Mouse (Mus musculus) ES-Bruce4 (cell line): Measurements from ENCODE around the gene Tmem213. TPM values are rescaled to one million over a fixed set of nuclear protein-coding genes. Genes with fewer than 3 reads are reported as not detected.

ENCODE experiments used
- H3K27ac ChIP-seq: 2 replicates; pipeline ENCODE4 v1.5.1; 2012; ENCODE audit warnings: low read length, inconsistent platforms; ENCODE audit not compliant: insufficient read depth
- H3K27me3 ChIP-seq: 2 replicates; pipeline ENCODE4 v1.6.1; 2012; ENCODE audit warnings: mild to moderate bottlenecking, low read length, inconsistent platforms; ENCODE audit not compliant: control insufficient read depth, poor library complexity, insufficient read depth, severe bottlenecking
- H3K36me3 ChIP-seq: 2 replicates; pipeline ENCODE4 v1.6.1; 2012; ENCODE audit warnings: inconsistent platforms, mild to moderate bottlenecking, low read length, moderate library complexity; ENCODE audit not compliant: control insufficient read depth, poor library complexity, insufficient read depth, severe bottlenecking
- H3K4me1 ChIP-seq: one replicate; pipeline ENCODE4 v1.8.1; 2011; ENCODE audit warnings: low read length; ENCODE audit not compliant: control insufficient read depth, insufficient read depth
- H3K4me3 ChIP-seq: 2 replicates; pipeline ENCODE4 v1.5.1; 2011; ENCODE audit warnings: low read depth, mild to moderate bottlenecking, low read length
- H3K9ac ChIP-seq: 2 replicates; pipeline ENCODE4 v1.6.1; 2012; ENCODE audit warnings: low read depth, mild to moderate bottlenecking, inconsistent platforms; ENCODE audit not compliant: poor library complexity, severe bottlenecking
- H3K9me3 ChIP-seq: replicated peaks from 2 replicates; pipeline ENCODE4 v1.6.1; 2012; ENCODE audit warnings: mild to moderate bottlenecking, low read length, inconsistent platforms; ENCODE audit not compliant: control insufficient read depth, poor library complexity, insufficient read depth, severe bottlenecking
- CTCF ChIP-seq: IDR thresholded peaks from one replicate; pipeline ENCODE4 v1.8.1; 2011; ENCODE audit warnings: low read depth, low read length
- EP300 ChIP-seq: IDR thresholded peaks from 2 replicates; pipeline ENCODE4 v1.6.1; 2011; ENCODE audit warnings: low read depth, low read length; ENCODE audit not compliant: insufficient read depth
- POLR2A ChIP-seq: IDR thresholded peaks from one replicate; pipeline ENCODE4 v1.8.1; 2011; ENCODE audit warnings: low read length; ENCODE audit not compliant: insufficient read depth
- polyA plus RNA-seq: library from polyadenylated mRNA; stranded (reverse); fragments of >200 nt; gene quantifications from 2 replicates; pipeline ENCODE4 v1.2.4, GENCODE M21; 2011; ENCODE audit warnings: low read depth; ENCODE audit not compliant: missing spikeins, insufficient read depth, insufficient read length

Tmem213 gene
- polyA plus RNA-seq, 1 experiment: 3.0 TPM

DNA sequence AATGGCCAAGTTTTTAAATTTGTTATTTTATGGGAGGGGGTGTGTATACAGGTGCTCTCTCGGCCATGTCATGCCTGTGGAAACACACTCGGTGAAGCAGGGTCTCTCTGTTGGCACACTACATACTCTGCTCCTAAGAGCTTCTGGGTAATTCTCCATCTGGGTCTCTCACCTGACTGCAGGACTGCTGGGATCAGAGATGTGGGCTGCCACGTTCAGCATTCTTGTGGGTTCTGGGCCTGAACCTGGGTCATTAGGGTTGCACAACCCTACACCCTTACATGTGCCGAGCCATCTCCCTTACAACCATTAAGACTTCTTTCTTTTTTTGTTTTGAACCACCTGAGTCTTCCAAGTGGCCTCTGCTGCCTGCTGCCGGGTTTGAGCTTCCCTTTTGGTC is 12.8 kb downstream of the Tmem213 start:
- Histone ChIP-seq H3K9ac (no peak overlapping the region), H3K9me3 (peaks cover 11% of the 10 kb centered on the region), H3K27ac (no peak overlapping the region), H3K27me3 (no peaks in the 10 kb centered on the region), H3K4me3 (no peak overlapping the region), H3K4me1 (no peaks in the 10 kb centered on the region), H3K36me3 (no peaks in the 10 kb centered on the region)
- TF ChIP-seq CTCF (no peak), EP300 (no peak), POLR2A (no peak)

DNA sequence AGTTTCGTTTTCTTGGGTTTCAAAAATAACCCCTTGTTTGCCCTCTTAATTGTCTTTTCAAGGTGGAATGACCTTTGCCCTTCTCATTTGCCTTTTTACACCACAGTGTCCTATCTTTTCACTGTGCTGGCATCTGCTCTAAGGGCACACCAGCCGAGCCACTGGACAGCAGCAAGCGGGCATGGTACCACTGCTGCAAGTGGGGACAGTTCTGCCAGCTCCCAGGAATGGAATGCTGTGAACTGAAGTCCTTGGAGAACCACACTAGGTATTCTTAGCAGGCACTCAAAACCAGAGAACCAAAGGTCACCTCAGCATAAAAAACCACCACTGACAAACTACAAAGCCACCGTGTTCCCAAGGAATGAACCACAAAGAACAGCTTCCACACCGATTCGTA is 13.7 kb downstream of the Tmem213 start:
- H3K27ac ChIP-seq: no peak overlapping the region
- H3K4me3 ChIP-seq: no peak overlapping the region
- no peaks in the 10 kb centered on the region for H3K36me3 ChIP-seq
- TF ChIP-seq EP300 (no peak), POLR2A (no peak), CTCF (no peak)
- H3K9ac ChIP-seq: no peak overlapping the region
- H3K27me3 ChIP-seq: no peaks in the 10 kb centered on the region
- no peaks in the 10 kb centered on the region for H3K4me1 ChIP-seq
- peaks cover 11% of the 10 kb centered on the region for H3K9me3 ChIP-seq

DNA sequence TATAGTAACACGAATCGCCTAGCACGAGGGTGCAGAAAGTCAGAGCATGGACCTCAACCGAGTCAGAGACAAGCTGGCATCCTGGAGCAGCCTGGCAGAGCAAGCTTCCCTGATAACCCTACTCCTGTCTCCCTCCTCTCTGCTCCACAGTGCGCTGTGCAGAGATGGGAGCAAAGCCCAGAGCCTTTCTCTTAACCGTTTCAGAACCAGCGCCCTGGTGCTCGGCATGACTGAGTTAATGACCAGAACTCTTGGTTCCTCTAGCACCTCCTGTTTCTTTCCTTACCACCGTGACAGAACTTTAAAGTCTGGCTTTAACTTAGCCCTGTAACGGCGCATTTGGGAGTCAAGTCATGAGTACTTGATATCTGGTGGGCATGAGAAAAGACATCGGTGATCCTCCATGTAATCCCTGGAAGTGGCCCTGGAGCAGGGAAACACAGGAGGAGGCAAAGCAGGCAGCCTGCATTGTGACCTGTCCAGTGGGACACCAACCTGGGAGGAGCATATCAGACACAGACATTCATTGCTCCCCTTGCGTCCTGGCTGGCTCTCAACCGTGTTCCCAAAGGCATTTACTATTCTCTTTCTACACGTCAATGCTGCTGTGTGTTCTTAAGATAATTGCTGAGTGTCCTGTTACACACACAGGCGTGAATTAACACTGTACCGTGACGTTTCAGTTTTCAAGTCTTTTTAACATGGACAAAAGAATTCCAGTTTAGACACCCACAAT is 14.6 kb downstream of the Tmem213 start:
- Histone ChIP-seq H3K27me3 (no peaks in the 10 kb centered on the region), H3K9ac (no peak overlapping the region), H3K36me3 (no peaks in the 10 kb centered on the region), H3K4me3 (no peak overlapping the region), H3K4me1 (no peaks in the 10 kb centered on the region), H3K27ac (no peak overlapping the region), H3K9me3 (peaks cover 5% of the 10 kb centered on the region)
- TF ChIP-seq EP300: no peak
- TF ChIP-seq POLR2A: no peak
- no peak for TF ChIP-seq CTCF

DNA sequence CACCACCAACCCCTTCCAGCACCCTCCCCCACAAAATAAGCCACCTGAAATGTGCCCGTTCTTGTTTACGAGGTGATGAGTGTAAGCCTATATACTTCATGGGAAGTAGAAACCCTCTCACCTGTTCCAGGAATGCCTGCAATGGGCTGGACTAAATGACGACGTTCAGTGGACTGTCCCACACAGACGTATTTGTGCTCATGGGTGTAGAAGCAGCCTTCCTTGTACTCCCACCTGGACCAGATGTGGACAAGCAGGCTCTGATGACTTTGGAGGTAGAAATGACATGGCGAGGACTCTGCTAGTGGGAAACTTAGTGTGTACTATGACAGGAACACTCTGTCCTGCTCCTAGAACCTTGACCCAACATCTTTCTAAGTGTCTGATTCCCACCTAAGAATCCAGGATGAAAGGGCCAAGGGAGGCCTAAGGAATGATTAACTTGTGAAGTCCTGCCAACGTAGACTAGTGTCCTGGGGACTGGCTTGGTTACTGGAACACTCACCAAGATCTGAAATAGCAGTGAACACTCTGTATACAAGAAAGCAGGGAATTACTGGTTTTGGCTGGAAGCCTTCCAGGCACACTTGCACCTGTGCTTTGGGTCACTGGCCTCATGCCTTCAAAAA is 15.3 kb downstream of the Tmem213 start, which contains the start of gene Atp6v0a4:
Gene Atp6v0a4, minus strand, starts transcription at position 380 of the 629 bp plus-strand sequence.
- TF ChIP-seq POLR2A (no peak), EP300 (no peak), CTCF (no peak)
- no peaks in the 10 kb centered on the region for H3K36me3 ChIP-seq
- H3K27ac ChIP-seq: no peak within 1 kb of the TSS
- no peaks in the 10 kb centered on the region for H3K27me3 ChIP-seq
- no peak within 1 kb of the TSS for H3K9ac ChIP-seq
- no peaks in the 10 kb centered on the region for H3K4me1 ChIP-seq
- H3K9me3 ChIP-seq: peaks cover 2% of the 10 kb centered on the region; the same call in 1 of the 2 replicates
- no peak within 1 kb of the TSS for H3K4me3 ChIP-seq

DNA sequence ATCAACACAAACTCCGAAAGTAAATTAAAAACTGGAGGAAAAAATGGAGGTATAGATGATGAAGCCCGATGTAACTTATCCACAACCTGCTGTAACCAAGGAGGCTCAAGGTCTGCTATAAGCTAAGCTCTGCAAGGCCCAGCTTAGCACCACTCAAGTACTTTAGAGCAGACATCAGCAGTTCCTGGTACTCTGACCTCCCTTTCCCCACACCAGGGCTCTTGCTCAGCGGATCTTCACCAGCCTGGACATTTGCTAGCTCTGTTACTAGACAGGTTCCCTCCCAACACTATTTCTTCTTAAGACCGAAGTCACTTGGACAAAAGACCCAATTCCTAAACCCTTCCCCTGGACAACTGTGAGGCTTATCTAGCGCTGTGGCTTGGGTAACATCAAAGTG is 15.8 kb downstream of the Tmem213 start:
- H3K4me1 ChIP-seq: no peaks in the 10 kb centered on the region
- no peak for TF ChIP-seq EP300
- TF ChIP-seq CTCF: no peak
- TF ChIP-seq POLR2A: no peak
- no peaks in the 10 kb centered on the region for H3K36me3 ChIP-seq
- no peak overlapping the region for H3K27ac ChIP-seq
- no peak overlapping the region for H3K9ac ChIP-seq
- H3K9me3 ChIP-seq: peaks cover 2% of the 10 kb centered on the region; the same call in 1 of the 2 replicates
- no peaks in the 10 kb centered on the region for H3K27me3 ChIP-seq
- H3K4me3 ChIP-seq: no peak overlapping the region

DNA sequence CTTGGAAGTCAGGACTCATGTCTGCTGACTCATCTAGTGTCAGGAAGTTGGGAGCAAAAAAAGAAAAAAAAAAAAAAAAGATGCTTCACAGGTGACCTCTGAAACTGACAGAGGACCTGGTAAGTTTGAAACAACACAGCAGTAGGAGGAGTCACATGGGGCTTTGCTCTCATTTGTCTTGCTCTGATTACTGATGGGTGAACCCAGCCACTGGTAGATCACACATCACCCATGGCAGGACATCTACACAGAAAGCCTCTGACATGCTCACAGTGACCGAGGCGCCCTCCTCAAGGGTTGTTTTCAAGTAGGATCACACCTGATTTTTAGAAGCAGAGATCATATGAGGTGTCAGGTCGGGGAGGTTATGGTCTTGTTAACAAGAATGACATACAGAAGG is 16.4 kb downstream of the Tmem213 start:
- Histone ChIP-seq H3K4me3 (no peak overlapping the region), H3K4me1 (no peaks in the 10 kb centered on the region), H3K9ac (no peak overlapping the region), H3K9me3 (peaks cover 2% of the 10 kb centered on the region; the same call in 1 of the 2 replicates), H3K36me3 (no peaks in the 10 kb centered on the region), H3K27me3 (no peaks in the 10 kb centered on the region), H3K27ac (no peak overlapping the region)
- TF ChIP-seq EP300 (no peak), CTCF (no peak), POLR2A (no peak)
